Mouse (Mus musculus) cerebellum, adult 9-10 months (tissue): ENCODE measurements around the gene Ptger1.
A peak's percentile ranks its signal among the peaks of the same experiment; 100 is the strongest.

Experiments used
- DNase-seq: peaks from one replicate; pipeline ENCODE4 v3.0.0; 2022

Ptger1 gene

GRCm38 (mm10) chr8:83665969-83666865 lies at the start of gene Ptger1:
TSS of gene Ptger1 (plus strand) at chr8:83666678.
- DNase-seq, result no peak

GRCm38 (mm10) chr8:83617111-83617510 lies 49.4 kb upstream of the Ptger1 start:
- no peak for DNase-seq

- no peak for DNase-seq
Measured at GRCm38 (mm10) chr8:83618566-83618965, 47.9 kb upstream of the Ptger1 start.

DNA sequence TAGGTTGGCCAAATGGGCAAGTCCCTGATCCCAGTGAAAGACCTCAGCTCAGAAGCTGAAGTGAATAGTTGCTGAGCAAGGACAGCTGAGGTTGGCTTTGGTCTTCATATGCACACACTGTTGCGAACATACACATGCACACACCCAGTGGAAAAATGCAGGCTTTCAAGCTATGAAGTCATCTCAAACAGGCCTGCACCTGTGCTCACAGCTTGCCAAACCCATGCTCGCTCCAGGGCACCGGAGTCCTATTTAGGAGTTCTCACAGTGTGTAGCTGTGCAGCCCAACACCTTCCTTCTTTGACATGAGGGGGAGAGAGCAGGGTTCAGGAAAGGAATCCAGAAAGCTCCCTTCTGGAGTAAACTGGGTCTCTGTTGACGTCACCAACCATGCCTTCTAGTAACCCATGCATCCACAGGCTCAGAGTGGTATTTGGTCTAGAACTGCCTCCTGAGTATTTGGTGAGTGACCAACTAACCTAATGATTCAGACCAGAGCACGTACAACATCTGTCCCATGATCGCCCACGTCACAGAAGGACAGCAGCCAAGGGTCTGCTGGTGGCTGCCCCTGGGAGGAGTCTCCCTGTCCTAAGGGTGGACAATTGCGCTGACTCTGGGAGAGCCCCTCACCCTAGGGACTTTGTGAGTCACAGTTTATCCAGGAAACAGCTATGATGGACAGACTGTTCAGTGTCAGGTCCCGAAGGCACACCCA lies 46.8 kb upstream of the Ptger1 start:
- no peak for DNase-seq

DNA sequence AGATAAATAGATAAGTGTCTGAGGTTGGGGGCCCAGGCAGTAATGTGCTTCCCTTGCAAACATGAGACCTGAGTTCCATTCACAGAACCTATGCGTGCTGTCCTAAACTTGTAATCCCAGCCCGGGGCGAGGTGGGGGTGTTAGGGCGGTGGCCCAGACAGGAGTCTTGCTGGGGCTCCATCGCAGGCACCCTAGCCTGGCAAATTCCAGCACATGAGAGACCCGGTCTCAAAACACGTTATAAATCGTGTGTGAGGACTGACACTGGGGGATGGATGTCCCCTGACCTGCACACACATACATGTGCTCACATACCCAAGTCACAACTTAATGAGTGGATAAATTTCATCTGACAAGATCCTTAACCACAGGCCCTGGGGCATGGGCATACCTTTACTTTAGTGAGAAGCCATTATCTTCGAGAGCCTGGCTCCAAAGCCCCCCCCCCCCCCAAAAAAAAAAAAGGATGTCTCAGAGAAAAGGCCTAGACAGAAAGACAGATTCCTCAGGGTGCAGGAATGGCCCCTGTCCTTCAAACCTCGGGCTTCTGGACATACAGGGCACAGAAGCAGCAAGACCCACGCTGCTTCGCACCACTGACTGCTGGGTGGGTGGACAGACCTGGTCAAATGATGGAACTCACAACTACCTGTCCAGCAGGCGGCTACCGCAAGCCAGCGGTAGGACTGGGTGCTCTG lies 44.6 kb upstream of the Ptger1 start:
- no peak for DNase-seq

DNA sequence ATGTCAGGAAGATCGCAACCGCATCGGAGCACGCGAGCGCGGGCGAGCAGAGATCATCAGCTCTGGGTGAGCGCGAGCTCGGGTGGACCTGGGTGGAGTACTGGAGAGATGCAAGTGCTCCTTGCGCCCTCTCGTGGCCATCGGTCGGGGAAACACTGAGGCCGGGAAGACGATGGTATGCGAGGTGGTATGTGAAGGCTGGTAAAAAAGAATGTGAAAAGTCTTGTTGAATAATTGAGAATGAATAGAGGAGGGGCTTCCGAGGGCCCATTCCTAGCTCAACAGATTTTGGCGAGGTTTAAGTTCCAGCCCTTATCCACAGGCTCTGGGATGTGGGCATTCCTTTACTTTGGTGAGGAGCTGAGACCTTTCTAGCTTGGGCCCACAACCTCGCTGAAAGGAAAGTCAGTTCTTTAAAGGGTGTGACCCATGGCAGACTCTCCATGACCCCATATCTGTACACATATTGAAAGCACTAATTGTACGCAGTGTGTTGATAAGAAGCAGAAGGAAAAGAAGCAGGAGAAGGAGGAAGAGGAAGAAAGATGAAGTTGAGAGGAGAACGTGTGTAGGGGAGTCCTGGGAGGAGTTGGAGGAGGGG lies 44.0 kb upstream of the Ptger1 start:
- peak; percentile 94 for DNase-seq

GRCm38 (mm10) chr8:83623549-83623948 lies 42.9 kb upstream of the Ptger1 start:
- peak; percentile 6 for DNase-seq

GRCm38 (mm10) chr8:83624739-83625138 lies 41.7 kb upstream of the Ptger1 start:
- DNase-seq, result peak; percentile 40

DNA sequence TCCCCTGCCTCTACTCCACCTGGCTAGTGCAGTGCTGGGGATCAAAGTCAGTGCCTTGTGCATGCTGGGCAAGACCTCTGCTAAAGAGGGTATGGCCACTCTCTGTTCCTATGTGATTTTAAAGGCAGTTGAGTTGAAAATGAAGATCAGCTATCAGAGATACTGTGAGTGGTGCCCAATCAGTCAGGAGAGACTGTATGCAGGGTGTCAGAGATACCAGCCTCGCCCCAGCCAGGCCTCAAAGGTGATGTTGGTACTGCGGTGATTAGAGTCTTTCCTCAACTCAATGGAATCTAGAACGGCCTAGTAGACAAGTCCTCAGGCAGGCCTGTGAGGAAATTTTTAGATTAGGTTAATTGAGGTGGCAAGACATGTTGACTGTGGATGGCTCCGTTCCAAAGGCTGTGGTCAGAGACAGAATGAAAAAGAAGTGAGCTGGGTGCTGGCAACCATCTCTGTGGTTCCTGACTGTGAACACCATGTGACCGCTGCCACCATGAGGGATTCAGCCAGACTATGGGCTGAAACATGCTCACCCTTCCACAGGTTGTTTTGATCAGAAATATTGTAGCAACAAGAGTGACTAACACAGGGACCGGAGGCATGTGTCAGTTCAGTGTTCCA lies 40.7 kb upstream of the Ptger1 start:
- no peak for DNase-seq

- no peak for DNase-seq
Measured at GRCm38 (mm10) chr8:83632083-83632707, 34.3 kb upstream of the Ptger1 start.

DNA sequence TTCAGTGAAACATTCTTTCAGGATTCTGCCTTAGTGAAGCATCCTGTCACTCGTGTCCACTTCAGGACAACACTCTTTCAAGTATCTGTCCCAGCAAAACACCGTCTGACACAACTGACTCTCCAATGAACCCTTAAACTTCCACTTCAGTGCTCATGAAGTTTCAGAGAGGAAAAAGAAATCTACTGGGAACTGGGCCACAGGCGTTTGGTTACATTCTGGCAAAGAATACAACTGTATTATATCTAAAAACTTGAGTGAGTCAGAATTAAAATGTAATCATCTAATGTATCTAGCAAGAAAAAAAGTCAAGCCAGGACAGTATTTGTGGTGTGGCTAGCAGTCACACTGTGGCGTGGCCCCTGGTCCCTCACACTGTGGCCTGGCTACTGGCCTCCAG lies 27.6 kb upstream of the Ptger1 start:
- no peak for DNase-seq

GRCm38 (mm10) chr8:83639649-83640048 lies 26.8 kb upstream of the Ptger1 start:
- DNase-seq, result no peak

GRCm38 (mm10) chr8:83647511-83647910 lies 19.0 kb upstream of the Ptger1 start:
- DNase-seq, result no peak

- no peak for DNase-seq
Measured at GRCm38 (mm10) chr8:83648031-83648430, 18.4 kb upstream of the Ptger1 start.

- DNase-seq, result no peak
Measured at GRCm38 (mm10) chr8:83649699-83650098, 16.8 kb upstream of the Ptger1 start.

- peak; percentile 98 for DNase-seq
Measured at GRCm38 (mm10) chr8:83652030-83652743, 14.3 kb upstream of the Ptger1 start, which contains the start of gene Gipc1. TSS of gene Gipc1 (plus strand) at chr8:83652677.

GRCm38 (mm10) chr8:83652744-83653661 lies 13.5 kb upstream of the Ptger1 start:
- DNase-seq, result no peak

DNA sequence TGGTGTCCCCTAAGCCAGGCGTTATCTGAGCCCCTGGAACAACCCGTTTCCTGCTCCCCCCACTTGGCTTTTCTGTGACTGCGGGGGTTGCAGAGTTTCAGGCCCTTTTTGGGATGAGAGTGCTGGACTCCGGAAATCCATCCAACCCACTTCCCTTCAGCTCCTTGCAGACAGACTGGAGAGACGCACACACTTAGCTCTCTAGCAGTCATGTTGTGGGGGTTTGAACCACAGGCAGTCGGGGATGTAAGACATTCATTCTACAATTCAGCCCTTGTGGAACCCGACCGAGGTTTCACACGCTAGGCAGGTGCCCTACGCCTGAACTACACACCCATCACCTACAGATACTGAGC lies 12.8 kb upstream of the Ptger1 start:
- peak; percentile 36 for DNase-seq

- no peak for DNase-seq
Measured at GRCm38 (mm10) chr8:83654725-83655124, 11.8 kb upstream of the Ptger1 start.

- DNase-seq, result no peak
Measured at GRCm38 (mm10) chr8:83656043-83656442, 10.4 kb upstream of the Ptger1 start.
